Mouse (Mus musculus) intestine, postnatal 0 days (tissue): ENCODE data around the gene Ak9. TPM values are rescaled to one million over a fixed set of nuclear protein-coding genes. Genes with fewer than 3 reads are reported as not detected.
A peak's percentile ranks its signal among the peaks of the same experiment; 100 is the strongest.

ENCODE experiments used
- ATAC-seq: fragments of 200-750 bp; cut with Nextera tagmentation; 2 replicates; pipeline ENCODE4 v1.8.0; 2017; ENCODE audit warnings: mild to moderate bottlenecking, moderate TSS enrichment, moderate library complexity
- H3K27ac ChIP-seq: fragments of 300-500 bp; sonication (generic); 2 replicates; pipeline ENCODE4 v1.5.1; 2014; ENCODE audit warnings: mild to moderate bottlenecking, low read depth, low read length, moderate library complexity
- H3K27me3 ChIP-seq: fragments of 300-500 bp; sonication (generic); replicated peaks from 2 replicates; pipeline ENCODE4 v1.6.1; 2014; ENCODE audit warnings: low read length, mixed read lengths; ENCODE audit not compliant: control insufficient read depth, insufficient read depth
- H3K36me3 ChIP-seq: fragments of 300-500 bp; sonication (generic); 2 replicates; pipeline ENCODE4 v1.6.1; 2014; ENCODE audit warnings: mild to moderate bottlenecking, moderate library complexity; ENCODE audit not compliant: control insufficient read depth, insufficient read depth
- H3K4me1 ChIP-seq: fragments of 300-500 bp; sonication (generic); replicated peaks from 2 replicates; pipeline ENCODE4 v1.6.1; 2014; ENCODE audit warnings: antibody characterized with exemption, low read length, mixed read lengths; ENCODE audit not compliant: control insufficient read depth, insufficient read depth
- H3K4me2 ChIP-seq: fragments of 300-500 bp; sonication (generic); replicated peaks from 2 replicates; pipeline ENCODE4 v1.6.1; 2014; ENCODE audit warnings: low read depth, mild to moderate bottlenecking, moderate library complexity
- H3K4me3 ChIP-seq: fragments of 300-500 bp; sonication (generic); 2 replicates; pipeline ENCODE4 v1.5.1; 2014; ENCODE audit warnings: low read depth, low read length
- H3K9ac ChIP-seq: fragments of 300-500 bp; sonication (generic); 2 replicates; pipeline ENCODE4 v1.6.1; 2014; ENCODE audit warnings: mild to moderate bottlenecking, low read depth, low read length
- H3K9me3 ChIP-seq: fragments of 300-500 bp; sonication (generic); 2 replicates; pipeline ENCODE4 v1.6.1; 2016; ENCODE audit warnings: mixed run types; ENCODE audit not compliant: control insufficient read depth
- CTCF ChIP-seq: sonication (generic); IDR thresholded peaks from 2 replicates; pipeline ENCODE4 v1.5.1; 2016; ENCODE audit warnings: low read depth, mild to moderate bottlenecking, control low read depth, antibody characterized with exemption, moderate library complexity
- WGBS: fragments of 180-500 bp; shearing (Covaris S2); extraction: QIAGEN DNeasy Blood & Tissue Kit; methylation state at CpG from one replicate; pipeline ENCODE4 v1.1.7; 2014; 5-methylcytosine and 5-hydroxymethylcytosine counted together
- polyA plus RNA-seq: library from polyadenylated mRNA; unstranded; fragments of >200 nt; fragmentation: Nextera tagmentation; extraction: Ambion mirVana; gene quantifications from 2 replicates; pipeline ENCODE4 v1.2.1, GENCODE M21; 2015

Ak9 gene
- polyA plus RNA-seq, 1 experiment from 2014 or later = not detected

GRCm38 (mm10) chr10:41461057-41461722 is 157.4 kb downstream of the Ak9 start:
- TF ChIP-seq CTCF = no peak

GRCm38 (mm10) chr10:41464401-41464955 is 160.7 kb downstream of the Ak9 start:
- no peak overlapping the region for H3K9ac ChIP-seq
- no peaks in the 10 kb centered on the region for H3K27me3 ChIP-seq
- H3K4me1 ChIP-seq = no peaks in the 10 kb centered on the region
- 74% methylated on average over 15 of the region's 15 CpGs for WGBS
- no peak overlapping the region for H3K4me3 ChIP-seq
- no peak overlapping the region for H3K27ac ChIP-seq
- no peak for TF ChIP-seq CTCF
- H3K4me2 ChIP-seq = no peak overlapping the region
- no peaks in the 10 kb centered on the region for H3K9me3 ChIP-seq
- H3K36me3 ChIP-seq = peaks cover 38% of the 10 kb centered on the region; the same call in 1 of the 2 replicates
- no peak for ATAC-seq

More at GRCm38 (mm10) chr10:41461057-41461722, 157.4 kb downstream of the Ak9 start:
- ATAC-seq = no peak
- H3K4me2 ChIP-seq = no peak overlapping the region
- no peak overlapping the region for H3K4me3 ChIP-seq
- H3K27ac ChIP-seq = no peak overlapping the region
- WGBS = 89% methylated on average over 3 of the region's 3 CpGs
- H3K36me3 ChIP-seq = peaks cover 38% of the 10 kb centered on the region
- H3K27me3 ChIP-seq = no peaks in the 10 kb centered on the region
- H3K4me1 ChIP-seq = no peaks in the 10 kb centered on the region
- H3K9me3 ChIP-seq = no peaks in the 10 kb centered on the region
- no peak overlapping the region for H3K9ac ChIP-seq

DNA sequence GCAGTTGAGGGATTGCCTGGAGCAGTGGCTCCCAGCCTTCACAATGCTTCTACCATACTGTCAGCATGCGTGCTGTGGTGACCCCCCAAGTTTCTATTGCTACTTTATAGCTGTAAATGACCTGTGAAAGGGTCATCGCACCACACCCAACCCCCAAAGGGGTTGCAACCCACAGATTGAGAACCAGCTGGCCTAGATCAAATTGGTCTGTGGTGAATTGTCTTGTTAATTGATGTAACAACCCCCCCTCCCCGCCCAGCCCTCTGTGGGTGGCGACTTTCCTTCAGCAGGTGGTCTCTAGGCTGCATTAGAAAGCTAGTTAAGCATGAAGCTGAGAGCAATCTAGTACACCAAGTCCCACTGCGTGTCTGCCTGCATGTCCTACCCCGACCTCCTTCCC is 163.5 kb downstream of the Ak9 start:
- 71% methylated on average over 6 of the region's 6 CpGs for WGBS
- H3K9ac ChIP-seq = no peak overlapping the region
- no peak for TF ChIP-seq CTCF
- H3K4me1 ChIP-seq = no peaks in the 10 kb centered on the region
- peaks cover 28% of the 10 kb centered on the region; the same call in 1 of the 2 replicates for H3K36me3 ChIP-seq
- H3K27me3 ChIP-seq = no peaks in the 10 kb centered on the region
- no peaks in the 10 kb centered on the region for H3K9me3 ChIP-seq
- no peak overlapping the region for H3K4me3 ChIP-seq
- H3K27ac ChIP-seq = no peak overlapping the region
- no peak overlapping the region for H3K4me2 ChIP-seq
- ATAC-seq = no peak

DNA sequence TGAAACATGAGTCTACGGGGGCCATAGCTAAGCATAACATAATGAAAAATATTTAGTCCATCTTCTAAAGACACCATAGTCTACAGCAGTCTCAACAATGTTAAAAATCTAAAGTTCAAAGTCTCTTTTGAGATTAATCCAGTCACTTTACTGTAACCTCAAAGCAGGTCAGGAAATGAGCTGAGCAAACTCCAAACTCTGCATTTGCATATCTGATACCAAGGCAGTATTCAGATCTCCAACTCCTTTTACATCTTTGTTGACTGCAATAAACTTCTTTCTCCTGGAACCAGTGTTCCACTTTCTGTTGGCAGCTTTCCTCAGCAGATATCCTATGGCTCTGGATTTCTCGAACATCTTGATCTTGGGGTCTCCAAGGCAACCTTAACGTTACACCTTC is 166.9 kb downstream of the Ak9 start:
- no peaks in the 10 kb centered on the region for H3K27me3 ChIP-seq
- H3K4me3 ChIP-seq = no peak overlapping the region
- H3K4me2 ChIP-seq = no peak overlapping the region
- 0 out of 2 replicates have a peak, but pooled peaks cover 3% of the 10 kb centered on the region for H3K4me1 ChIP-seq
- TF ChIP-seq CTCF = no peak
- H3K9ac ChIP-seq = no peak overlapping the region
- 42% methylated on average over 3 of the region's 3 CpGs for WGBS
- H3K27ac ChIP-seq = no peak overlapping the region; the same call in 1 of the 2 replicates
- ATAC-seq = peak; percentile 59
- H3K36me3 ChIP-seq = peaks cover 10% of the 10 kb centered on the region; the same call in 1 of the 2 replicates
- no peaks in the 10 kb centered on the region for H3K9me3 ChIP-seq

DNA sequence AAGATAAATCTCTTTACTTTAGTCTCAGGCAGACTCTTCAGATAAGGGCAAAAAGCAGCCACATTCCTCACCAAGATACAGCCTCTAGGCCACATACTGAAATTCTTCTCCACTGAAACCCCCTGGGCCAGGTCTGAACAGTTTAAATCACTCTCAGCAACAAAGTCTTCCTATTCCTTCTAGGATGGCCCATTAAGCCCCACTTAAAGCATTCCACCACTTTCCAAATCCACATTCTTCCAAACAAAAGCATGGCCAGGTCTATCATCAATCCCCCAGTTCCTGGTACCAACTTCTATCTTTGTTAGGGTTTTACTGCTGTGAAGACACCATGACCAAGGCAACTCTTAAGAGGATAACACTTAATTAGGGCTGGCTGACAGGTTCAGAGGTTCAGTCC is 168.8 kb downstream of the Ak9 start:
- Histone ChIP-seq H3K4me1 (0 out of 2 replicates have a peak, but pooled peaks cover 7% of the 10 kb centered on the region), H3K4me3 (no peak overlapping the region), H3K27me3 (no peaks in the 10 kb centered on the region), H3K9ac (no peak overlapping the region), H3K9me3 (no peaks in the 10 kb centered on the region), H3K4me2 (no peak overlapping the region), H3K27ac (no peak overlapping the region), H3K36me3 (0 out of 2 replicates have a peak, but pooled peaks cover 5% of the 10 kb centered on the region)
- ATAC-seq = no peak
- TF ChIP-seq CTCF = no peak

DNA sequence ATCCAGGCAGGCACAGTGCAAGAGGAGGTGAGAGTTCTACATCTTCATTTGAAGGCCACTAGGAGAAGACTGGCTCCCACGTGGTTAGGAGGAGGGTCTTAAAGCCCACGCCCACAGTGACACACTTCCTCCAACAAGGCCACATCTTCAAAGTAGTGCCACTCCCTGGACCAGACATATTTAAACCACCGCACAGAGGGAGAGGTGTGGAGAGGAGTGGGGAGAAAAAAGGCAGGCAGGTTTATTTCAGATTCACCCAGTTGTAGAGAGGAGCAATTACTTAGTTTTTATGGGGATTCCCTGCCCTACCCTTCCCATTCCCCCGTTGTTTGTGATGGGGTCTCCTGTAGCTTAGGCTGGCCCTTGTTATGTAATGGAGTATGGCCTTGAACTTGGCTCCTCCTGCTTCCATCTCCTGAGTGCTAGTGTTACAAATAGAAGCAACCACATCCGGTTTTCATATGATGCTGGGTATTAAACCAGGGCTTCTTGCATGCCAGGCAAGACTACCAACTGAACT is 169.2 kb downstream of the Ak9 start:
- H3K27me3 ChIP-seq = no peaks in the 10 kb centered on the region
- H3K4me3 ChIP-seq = no peak overlapping the region
- 0 out of 2 replicates have a peak, but pooled peaks cover 5% of the 10 kb centered on the region for H3K36me3 ChIP-seq
- H3K4me1 ChIP-seq = 0 out of 2 replicates have a peak, but pooled peaks cover 7% of the 10 kb centered on the region
- no peak for TF ChIP-seq CTCF
- no peak overlapping the region for H3K27ac ChIP-seq
- H3K4me2 ChIP-seq = no peak overlapping the region
- ATAC-seq = no peak
- H3K9me3 ChIP-seq = no peaks in the 10 kb centered on the region
- 61% methylated on average over 5 of the region's 5 CpGs for WGBS
- no peak overlapping the region for H3K9ac ChIP-seq
